Mouse (Mus musculus): ENCODE data around the gene Stn1.

The Stn1 gene

DNA sequence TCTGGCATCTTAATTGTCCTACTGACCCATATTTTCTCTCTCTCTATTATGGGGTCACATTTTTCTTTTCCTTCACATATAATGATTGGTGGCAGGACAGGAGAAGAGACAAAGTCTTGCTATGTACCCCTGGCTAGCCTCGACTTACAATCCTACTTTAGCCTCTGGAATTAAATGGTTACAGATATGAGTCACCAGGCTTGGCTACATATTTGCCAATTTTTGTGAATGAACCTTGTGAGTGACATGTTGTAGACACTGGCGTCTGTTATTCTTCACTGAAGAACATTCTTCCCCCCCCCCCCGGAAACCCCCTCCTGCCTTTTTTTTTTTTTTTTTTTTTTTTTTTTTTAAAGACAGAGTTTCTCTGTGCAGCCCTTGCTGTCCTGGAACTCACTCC lies 54.0 kb downstream of the Stn1 start:
- in situ Hi-C loops (cut with MboI; ENCODE audit: low sequenced_read_pairs), result no loop called here

DNA sequence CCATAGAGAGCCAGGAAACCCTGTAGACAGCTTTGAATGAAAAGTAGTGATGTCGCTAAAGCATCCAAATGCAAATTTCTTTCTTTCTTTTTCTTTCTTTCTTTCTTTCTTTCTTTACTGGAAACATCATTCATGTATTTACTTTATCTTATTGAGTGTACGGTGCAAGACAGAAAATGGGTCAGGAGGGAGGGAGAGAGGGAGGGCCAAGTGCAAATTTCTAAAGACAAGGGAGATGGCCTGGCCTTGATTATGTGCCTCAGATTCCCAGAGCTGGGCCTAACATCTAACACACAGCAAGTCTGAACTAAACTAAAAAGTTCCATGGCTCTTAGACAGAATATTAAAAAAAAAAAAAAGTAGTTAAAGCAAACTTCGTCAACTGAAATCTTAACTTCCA lies 63.9 kb downstream of the Stn1 start:
- in situ Hi-C loops (cut with MboI; ENCODE audit: low sequenced_read_pairs), result no loop called here

DNA sequence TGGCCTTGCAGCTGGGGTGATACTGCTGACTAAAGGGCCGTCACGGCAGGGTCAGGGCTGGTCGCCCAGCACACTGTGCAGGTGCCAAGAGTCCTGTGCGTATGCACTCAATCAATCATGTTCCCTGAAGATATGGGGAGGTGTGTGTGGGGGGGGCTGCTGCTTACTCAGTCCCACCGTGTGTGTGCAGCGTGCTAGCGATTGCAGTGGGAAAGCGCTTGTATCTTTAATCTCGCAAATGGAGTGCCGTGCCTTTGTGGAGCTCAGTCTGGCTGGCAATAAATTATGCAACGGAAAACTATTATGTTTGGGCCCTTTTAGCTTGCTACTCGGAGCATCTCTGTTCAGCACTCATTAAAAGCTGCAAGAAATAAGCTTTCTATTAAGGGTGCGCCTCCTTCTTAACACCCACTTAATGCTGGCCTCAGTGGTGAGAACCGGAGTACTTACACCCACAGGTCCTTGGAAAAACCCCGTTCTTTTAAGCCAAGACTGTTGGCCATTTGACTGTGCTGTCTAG lies 64.4 kb downstream of the Stn1 start:
- in situ Hi-C loops (cut with MboI; ENCODE audit: low sequenced_read_pairs), result no loop called here

DNA sequence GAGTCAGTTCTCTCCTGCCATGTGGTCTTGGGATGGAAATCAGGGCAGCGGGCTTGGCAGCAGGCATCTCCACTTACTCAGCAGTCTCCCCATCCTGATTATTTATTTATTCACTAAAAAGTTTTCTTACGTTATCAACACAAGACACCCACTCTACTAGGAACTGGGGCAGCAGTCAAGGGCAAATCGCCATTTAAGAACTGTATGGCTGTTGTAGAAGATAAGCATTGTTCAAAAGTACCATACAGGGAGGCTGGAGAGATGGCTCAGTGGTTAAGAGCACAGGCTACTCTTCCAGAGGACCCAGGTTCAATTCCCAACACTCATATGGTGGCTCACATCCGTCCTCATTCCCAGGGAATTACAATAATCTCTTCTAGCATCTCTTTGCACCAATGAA lies 65.5 kb downstream of the Stn1 start:
- in situ Hi-C loops (cut with MboI; ENCODE audit: low sequenced_read_pairs), result no loop called here

DNA sequence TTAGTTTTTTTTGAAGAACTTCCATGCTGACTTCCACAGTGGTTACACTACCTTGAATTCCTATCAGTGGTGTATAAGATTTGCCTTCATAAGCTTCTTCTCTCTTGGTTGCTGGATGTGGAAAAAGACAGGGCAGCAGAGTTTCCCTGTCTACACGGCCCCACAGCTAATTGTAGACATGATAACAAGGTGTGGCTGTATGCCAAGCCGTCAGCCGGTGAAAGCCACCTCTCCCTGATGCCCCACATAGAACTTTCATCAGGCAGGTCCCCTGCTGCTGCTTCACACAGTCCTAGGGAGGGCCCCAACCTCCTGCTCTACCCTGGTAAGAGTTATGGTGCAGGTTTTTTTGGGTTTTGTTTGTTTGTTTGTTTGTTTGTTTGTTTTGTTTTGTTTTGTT lies 68.6 kb downstream of the Stn1 start:
- in situ Hi-C loops (cut with MboI; ENCODE audit: low sequenced_read_pairs), result loop anchor here (10.0 kb wide), 1 partner anchor 104 kb away; no protein-coding TSS in a partner anchor

DNA sequence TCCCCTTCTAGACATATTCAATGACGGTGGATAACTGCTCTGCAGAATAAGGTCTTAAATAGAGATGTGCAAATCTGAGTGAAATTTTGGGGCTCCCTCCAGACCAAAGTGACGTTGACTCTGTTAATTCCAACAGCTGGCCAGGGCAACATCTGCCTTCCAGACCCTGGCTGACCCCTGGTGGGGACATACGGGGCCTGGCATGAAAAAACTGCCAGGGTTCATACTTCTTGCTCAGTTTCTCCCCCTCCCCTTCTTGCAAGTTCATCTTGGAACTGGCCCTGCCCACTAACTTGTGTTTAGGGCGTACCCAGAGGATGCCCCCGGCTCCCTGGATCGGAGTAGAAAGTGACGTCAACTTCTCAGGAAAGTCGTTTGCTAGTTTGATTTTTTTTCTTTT lies 70.5 kb downstream of the Stn1 start:
- in situ Hi-C loops (cut with MboI; ENCODE audit: low sequenced_read_pairs), result loop anchor here (10.0 kb wide), 1 partner anchor 102 kb away; no protein-coding TSS in a partner anchor

DNA sequence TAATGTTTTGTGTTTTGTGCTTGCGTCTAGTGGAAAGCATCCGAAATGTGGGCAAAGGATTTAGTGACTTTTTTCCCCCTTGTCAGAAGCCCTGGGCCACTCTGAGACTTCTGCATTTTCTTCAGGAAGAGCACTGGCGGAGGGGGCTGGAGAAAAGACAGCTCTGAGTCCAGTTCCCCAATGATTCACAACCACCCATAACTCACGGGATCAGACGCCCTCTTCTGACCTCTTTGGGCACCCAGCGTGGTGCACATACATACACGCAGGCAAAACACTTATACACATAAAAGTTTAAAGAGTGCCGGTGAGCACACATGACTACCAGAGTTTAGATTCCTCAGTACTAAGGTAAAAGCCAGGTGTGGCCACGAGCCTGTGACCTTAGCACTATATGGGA lies 71.8 kb downstream of the Stn1 start:
- in situ Hi-C loops (cut with MboI; ENCODE audit: low sequenced_read_pairs), result loop anchor here (10.0 kb wide), 1 partner anchor 101 kb away; no protein-coding TSS in a partner anchor

DNA sequence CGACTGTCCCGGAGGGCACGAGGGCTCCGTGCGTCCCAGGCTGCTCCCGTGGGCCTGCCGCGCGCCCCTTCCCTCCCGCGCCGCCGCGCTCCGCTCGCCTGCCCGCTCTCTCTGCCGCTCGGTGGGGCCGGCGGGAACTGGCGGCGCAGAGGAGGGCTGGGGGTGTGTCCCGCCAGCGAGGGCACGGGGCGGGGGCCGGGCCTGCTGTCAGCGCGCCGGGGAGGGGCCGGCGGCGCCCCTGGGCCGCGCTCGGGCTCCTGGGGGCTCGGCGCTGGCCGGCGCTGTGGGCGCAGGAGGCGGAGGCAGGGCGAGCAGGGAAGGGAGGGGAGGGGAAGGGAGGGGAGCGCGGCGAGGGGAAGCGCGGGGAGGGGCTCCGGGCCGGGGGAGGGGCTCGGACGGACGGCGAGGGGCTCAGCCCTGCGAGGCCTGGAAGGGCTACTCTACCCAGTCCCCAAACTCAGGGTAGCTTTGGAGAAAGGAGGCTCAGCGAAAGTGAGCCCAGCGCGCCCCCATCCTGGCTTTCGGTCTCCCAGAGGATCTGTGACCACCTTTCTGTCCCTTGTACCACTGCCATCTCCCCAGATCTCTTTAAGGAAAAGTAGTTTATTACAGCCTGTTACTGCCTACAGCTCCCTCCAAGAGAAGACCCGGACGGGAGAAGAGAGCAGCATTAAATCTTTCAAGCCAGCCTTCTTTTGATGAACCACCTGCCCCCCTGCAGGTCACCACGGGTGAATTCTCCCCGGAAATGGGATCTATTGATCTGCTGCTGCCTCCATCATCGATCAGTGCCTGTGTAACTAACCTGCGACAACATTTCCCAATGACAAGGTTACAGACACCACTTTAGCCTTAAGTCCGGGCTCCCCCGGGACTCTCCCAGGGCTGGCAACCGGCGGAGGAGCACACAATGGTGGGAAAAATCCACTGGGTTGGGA lies 72.7 kb downstream of the Stn1 start, which contains the start of gene Sh3pxd2a:
Gene Sh3pxd2a (minus strand): TSS at position 98 of the 938 bp plus-strand sequence.
- in situ Hi-C loops (cut with MboI; ENCODE audit: low sequenced_read_pairs), result loop anchor here (10.0 kb wide), 1 partner anchor 100 kb away; no protein-coding TSS in a partner anchor

DNA sequence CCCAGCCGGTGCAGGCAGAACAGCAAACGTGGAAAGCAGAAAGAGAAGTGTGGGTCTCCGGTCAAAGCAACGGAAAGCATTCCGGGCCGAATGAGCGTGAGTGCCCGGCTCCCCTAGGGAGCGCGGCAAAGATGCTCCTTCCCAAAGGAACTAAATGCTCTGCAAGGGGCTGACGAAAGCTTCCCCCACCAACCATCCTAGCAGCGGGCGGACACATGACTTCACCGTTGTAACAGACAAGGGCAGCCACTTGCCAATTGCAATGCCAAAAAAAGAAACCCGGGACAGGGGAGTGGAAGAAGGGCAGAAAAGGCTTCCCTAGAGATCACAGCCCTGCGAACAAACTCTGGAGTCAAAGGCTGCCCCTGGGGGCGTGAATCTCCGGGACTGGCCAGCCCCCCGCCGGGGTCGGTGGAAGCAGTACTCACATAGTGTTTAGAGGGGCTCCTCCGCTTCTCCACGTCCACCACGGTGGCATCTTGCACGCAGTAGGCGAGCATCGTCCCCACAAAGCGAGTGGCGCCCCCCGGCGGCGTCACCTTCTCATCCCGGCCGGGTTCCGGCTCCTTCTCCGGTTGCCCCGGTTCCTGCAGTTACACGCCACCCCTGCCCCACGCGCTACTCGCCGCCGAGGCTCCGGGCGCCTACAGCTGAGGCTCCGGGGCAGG lies 73.5 kb downstream of the Stn1 start:
- in situ Hi-C loops (cut with MboI; ENCODE audit: low sequenced_read_pairs), result loop anchor here (10.0 kb wide), 1 partner anchor 99 kb away; no protein-coding TSS in a partner anchor

DNA sequence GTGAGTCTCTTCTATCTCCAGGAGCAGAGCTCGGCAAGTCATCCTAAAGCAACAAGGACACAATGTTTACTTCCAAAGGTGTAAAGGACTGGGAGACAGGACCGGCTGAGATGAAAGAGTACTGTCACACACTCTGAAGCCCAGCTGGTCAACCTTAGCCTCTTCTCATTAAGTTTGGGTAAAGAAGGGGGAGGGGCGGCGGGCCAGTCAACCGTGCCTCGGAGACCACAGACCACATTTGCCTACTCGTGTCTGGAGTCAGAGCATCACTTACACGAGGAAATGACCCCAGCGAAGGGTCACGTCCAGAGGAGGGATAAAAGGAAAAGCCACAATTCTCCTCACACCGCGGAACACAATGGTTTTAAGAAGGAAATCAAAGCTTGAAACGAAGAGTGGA lies 74.1 kb downstream of the Stn1 start:
- in situ Hi-C loops (cut with MboI; ENCODE audit: low sequenced_read_pairs), result loop anchor here (10.0 kb wide), 1 partner anchor 98 kb away; no protein-coding TSS in a partner anchor

DNA sequence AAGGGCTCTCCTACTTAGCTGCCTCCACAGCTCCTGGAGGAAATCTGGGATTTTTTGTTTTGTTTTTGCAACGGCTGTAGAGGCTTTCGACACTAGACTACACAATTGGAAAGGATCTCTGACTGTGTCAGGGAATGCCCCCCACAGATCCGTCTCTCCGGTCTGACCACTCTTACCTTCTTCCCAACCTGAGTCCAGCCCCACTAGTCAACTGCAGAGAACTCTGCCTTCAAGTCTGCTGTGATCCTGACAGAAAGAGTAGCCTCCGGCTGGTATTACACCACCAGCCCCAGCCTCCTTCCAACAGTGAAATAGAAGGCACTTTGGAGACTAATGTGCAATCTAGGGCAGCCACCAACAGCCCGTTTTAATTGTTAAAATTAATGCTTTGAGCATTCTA lies 74.6 kb downstream of the Stn1 start:
- in situ Hi-C loops (cut with MboI; ENCODE audit: low sequenced_read_pairs), result loop anchor here (10.0 kb wide), 1 partner anchor 98 kb away; no protein-coding TSS in a partner anchor

DNA sequence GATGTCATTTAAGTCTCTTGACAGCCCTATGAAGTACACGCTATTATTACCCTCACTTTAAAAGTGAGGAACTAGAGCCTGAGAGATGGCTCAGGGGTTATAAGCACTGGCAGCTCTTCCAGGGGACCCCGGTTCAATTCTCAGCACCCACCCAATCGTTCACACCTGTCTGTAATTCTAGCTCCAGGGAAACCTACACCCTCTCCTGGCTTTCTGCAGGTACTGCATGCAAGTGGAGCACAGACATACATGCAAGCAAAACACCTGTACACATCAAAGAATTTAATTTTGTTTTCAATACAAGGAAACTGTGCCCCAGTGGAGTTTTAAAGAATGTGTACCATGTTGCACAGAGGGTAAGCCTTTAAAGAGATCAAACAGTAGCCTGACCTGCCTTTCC lies 75.5 kb downstream of the Stn1 start:
- in situ Hi-C loops (cut with MboI; ENCODE audit: low sequenced_read_pairs), result loop anchor here (10.0 kb wide), 1 partner anchor 97 kb away; no protein-coding TSS in a partner anchor

DNA sequence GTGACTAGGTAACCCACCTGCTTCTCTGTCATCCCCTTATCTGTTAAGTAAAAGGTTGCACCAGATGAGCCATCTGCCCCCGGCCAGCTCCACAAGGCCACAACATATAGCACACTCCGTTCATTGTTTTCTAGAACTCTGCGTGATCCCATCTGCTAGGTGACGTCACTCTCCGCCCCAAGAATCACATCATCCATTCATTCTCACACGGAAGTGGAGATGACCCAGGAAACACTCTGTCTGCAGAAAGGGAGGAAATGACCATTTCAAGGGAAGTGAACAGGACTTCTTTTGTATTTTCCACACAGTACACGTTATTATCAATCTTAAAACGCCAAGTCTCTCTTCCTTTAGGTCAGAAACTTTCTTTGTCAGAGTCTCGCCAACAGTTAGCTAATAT lies 75.9 kb downstream of the Stn1 start:
- in situ Hi-C loops (cut with MboI; ENCODE audit: low sequenced_read_pairs), result loop anchor here (10.0 kb wide), 1 partner anchor 97 kb away; no protein-coding TSS in a partner anchor

DNA sequence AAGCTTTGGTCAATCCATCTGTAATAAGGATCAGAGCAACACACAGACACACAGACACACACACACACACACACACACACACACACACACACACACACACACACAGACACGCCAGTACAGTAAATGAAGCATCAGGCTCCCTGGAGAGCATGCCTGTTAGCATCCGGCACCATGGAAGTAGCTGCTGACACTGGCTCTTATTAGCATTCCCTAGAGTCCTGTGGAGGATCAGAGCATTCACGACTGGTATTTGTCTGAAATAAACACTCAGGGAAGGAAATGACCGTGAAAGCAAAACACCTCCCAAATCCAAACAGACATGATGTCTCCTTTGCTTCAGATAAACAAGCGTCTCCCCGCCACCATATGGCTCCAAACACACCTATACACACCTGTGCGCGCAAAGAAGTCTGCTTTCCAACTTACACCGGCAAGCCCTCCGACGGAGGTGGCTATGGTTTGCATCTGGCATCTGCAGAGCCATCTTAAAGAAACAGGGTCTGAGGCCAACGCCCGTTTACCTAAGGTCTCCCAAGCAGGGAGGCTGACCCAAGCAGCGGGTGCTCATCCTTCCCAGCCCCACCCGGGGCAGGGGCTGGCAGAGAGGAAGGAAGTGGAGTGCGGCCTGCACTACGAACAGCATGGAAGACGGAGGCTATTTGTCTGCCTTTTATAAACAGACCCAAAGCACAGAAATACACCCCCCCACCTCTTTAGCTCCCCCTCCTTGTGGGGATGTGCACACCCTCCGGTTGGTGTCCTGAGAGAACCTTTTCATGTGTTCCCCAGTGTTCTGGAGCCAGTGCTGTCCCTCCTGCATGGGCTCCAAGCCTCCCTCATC lies 77.0 kb downstream of the Stn1 start:
- in situ Hi-C loops (cut with MboI; ENCODE audit: low sequenced_read_pairs), result loop anchor here (10.0 kb wide), 1 partner anchor 96 kb away; no protein-coding TSS in a partner anchor

DNA sequence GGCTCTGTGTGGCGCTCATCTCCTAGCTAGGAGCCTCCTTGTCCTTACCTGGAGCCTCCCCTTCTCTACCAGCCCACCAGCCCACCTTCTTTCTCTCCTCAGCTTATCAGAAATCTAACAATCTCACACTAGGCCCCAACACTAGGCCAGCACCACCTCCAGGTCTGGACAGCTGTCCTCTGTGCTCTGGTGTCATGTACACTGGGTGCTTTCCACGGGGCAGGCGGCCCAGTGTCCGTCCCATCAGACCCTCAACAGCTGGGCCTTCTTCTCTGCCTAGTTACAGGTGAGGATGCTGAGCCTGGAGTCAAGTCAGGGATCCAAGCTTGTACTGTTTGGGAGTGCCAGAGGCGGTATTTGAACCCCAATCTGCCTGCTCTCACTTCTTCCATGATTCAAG lies 78.1 kb downstream of the Stn1 start:
- in situ Hi-C loops (cut with MboI; ENCODE audit: low sequenced_read_pairs), result no loop called here

DNA sequence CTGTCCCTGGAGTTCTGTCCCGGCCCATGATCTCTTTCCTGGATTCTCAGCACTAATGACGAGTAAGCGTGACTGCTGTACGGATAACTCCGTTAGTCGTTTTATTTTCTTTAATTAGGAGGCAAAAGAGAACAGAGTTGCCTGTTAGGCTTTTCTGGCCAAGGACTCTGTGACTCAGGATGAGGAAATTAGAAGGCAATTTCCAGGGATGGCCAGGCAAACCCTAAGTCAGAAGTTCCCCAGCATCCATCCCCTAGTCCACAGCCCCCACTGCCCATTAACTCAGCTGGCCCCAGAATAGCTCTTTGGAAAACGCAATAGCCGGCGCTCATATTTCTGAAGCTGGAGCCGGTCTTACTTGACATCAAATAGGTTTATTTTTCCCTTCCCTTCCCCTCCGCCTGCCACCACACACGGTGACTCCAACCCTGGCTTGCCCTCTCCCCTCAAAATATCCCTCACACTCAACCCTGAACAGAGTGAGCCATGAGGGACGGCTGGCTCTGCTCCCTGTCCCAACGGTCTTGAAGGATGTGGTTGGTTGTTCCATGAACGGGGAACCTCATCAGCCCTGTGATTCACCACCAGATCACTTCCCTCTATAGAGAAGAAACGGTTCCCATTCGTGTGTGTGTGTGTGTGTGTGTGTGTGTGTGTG lies 78.7 kb downstream of the Stn1 start:
- in situ Hi-C loops (cut with MboI; ENCODE audit: low sequenced_read_pairs), result no loop called here

DNA sequence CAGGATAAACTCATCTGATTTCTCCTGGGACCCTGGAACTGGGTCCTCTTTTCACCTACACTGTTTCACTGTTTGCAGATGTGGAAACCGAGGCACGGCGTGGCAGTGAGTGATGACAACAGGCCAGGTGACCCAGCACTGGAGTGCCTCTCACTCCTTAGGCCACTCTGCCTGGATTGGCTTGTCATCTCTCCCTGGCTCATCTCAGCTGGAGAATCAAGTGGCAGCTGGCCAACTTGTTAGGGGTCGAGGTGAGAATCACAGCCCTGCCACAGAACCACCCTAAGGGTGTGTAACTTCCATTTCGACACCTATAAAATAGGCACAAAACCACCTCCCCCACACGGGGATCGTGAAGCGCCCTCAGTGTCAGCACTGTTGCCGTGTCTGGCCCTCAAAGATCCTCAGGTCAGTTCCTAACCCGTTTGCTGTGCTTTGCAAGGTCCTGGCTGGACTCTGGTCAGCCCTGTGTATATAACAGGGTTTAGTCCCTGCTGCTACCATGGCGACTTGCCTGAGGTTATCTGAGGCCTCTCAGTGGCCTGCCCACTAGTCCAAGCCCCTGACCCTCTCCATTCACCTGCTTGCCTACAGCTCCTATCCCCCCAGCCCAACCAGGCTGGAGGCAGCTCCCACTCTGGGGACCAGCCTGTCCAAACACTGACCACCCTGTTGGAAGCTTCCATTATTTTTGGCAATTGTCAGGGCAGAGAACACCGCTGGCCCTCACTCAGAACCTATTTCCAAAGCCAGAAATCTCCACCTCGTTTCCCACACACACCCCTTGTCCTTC lies 79.4 kb downstream of the Stn1 start:
- in situ Hi-C loops (cut with MboI; ENCODE audit: low sequenced_read_pairs), result no loop called here

DNA sequence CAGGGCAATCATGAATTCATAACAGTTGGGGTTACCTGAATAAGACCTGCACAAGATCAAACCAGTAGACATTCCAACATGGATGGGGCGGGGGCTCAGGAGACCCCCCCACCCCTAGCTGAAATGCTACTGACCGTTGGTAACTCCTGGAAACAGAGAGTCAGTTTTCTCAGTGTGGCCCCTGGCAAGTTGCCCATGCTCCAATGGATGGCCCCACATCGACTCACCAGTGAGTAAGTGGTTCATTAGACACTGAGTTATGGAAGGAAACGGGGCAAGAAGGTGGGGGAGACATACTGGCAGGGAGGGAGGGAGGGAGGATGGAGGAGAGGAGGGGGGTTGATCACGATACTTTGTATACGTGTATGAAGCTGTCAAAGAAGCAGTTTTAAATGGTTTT lies 81.3 kb downstream of the Stn1 start:
- in situ Hi-C loops (cut with MboI; ENCODE audit: low sequenced_read_pairs), result no loop called here

Measured in CH12F3 (cell line).